In the genomic region with DNA sequence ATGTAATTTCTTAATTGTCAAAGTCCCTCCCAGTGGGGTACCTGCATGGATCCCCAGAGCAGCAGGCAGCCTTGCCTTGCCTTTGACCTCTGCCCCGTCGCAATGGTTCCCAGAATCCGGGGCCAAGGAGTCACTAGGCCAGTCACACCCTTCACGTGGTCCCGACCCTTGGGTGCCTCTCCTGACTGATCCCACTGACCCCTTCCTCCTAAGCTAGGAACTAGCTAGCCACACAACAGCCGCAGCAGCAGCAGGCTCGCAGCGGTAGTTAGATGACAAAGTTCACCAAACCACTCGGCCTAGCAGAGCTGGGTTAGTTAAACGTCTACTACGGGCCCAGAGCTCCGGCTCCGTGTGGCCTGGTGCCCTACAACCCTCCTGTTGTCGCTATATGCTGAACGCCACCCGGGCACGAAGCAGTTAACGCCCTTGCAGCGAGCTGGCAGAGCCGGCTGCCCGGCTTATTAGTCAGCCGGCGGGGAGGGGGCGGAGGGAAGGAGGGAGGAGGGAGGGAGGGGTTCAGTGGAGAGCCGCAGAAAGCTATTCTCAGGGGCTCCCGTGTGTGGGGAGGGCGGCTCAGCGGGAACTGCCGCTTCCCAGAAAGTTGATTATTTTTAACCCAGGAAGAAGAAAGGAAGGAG, we compare ENCODE assay signal across 8 mouse cellular contexts.
DNase-seq lines count a peak whose midpoint lies in the region; ATAC-seq and TF ChIP-seq lines count a peak whose summit lies in the region.

No protein-coding gene starts in this region.

- peak overlapping the region; percentile 56 for H3K9ac ChIP-seq in heart, embryonic 15.5 days
- peak overlapping the region; percentile 34; the same call in 1 of the 2 replicates for H3K9ac ChIP-seq in liver, embryonic 13.5 days

- WGBS in forebrain, embryonic 10.5 days: 1% methylated on average over 29 of the region's 29 CpGs
- WGBS in heart, embryonic 15.5 days: under 1% methylated on average over 29 of the region's 29 CpGs
- WGBS in liver, embryonic 13.5 days (ENCODE audit: insufficient replicate concordance): under 1% methylated on average over 29 of the region's 29 CpGs

- TF ChIP-seq CTCF in brain, embryonic 14.5 days (IDR thresholded peaks at IDR 0.05; ENCODE audit: borderline replicate concordance, extremely low read depth, insufficient read depth, insufficient read length): no peak

- no peaks in the 10 kb centered on the region for H3K36me3 ChIP-seq in forebrain, embryonic 10.5 days (replicated peaks)
- H3K36me3 ChIP-seq in heart, embryonic 15.5 days: no peaks in the 10 kb centered on the region
- no peaks in the 10 kb centered on the region for H3K36me3 ChIP-seq in liver, embryonic 13.5 days

- H3K27ac ChIP-seq in forebrain, embryonic 10.5 days: peak overlapping the region; percentile 99
- H3K27ac ChIP-seq in heart, embryonic 15.5 days: peak overlapping the region; percentile 94
- peak overlapping the region; percentile 86 for H3K27ac ChIP-seq in liver, embryonic 13.5 days

- DNase-seq in brain, embryonic 14.5 days (ENCODE audit: low read depth): peak; percentile 99
- DNase-seq in forebrain, embryonic 10.5 days (ENCODE audit: extremely low spot score, low spot score): peak; percentile 95
- peak; percentile 96 for DNase-seq in kidney, postnatal 10 days
- DNase-seq in liver, embryonic 13.5 days: peak; percentile 38
- DNase-seq in neural tube, embryonic 10.5 days (ENCODE audit: extremely low spot score, low spot score): peak; percentile 94
- DNase-seq in thymus, postnatal 25 days: peak; percentile 45

- peak; percentile 81 for ATAC-seq in CD4-positive, CD25-positive, alpha-beta regulatory T cell, adult 4 months
- ATAC-seq in heart, embryonic 15.5 days (replicated peaks; ENCODE audit: insufficient number of reproducible peaks, insufficient read depth, low FRiP score, low read depth): peak; percentile 71
- peak; percentile 48 for ATAC-seq in liver, embryonic 13.5 days (ENCODE audit: low read depth)

- peaks cover 94% of the 10 kb centered on the region for H3K4me1 ChIP-seq in forebrain, embryonic 10.5 days
- peaks cover 79% of the 10 kb centered on the region for H3K4me1 ChIP-seq in heart, embryonic 15.5 days (replicated peaks)
- peaks cover 70% of the 10 kb centered on the region for H3K4me1 ChIP-seq in liver, embryonic 13.5 days (replicated peaks)

- peak overlapping the region; percentile 49 for H3K4me3 ChIP-seq in forebrain, embryonic 10.5 days
- peak overlapping the region; percentile 26 for H3K4me3 ChIP-seq in heart, embryonic 15.5 days
- H3K4me3 ChIP-seq in liver, embryonic 13.5 days (replicated peaks): peak overlapping the region; percentile 31

- H3K27me3 ChIP-seq in forebrain, embryonic 10.5 days (ENCODE audit: poor library complexity, severe bottlenecking): no peaks in the 10 kb centered on the region
- H3K27me3 ChIP-seq in heart, embryonic 15.5 days: no peaks in the 10 kb centered on the region
- peaks cover 51% of the 10 kb centered on the region for H3K27me3 ChIP-seq in liver, embryonic 13.5 days

- peak overlapping the region; percentile 60 for H3K4me2 ChIP-seq in heart, embryonic 15.5 days
- H3K4me2 ChIP-seq in liver, embryonic 13.5 days: peak overlapping the region; percentile 66

- TF ChIP-seq POLR2A in brain, embryonic 14.5 days (IDR thresholded peaks at IDR 0.05; ENCODE audit: borderline replicate concordance, extremely low read depth, insufficient read depth, insufficient read length, poor library complexity, severe bottlenecking): 0 out of 2 replicates have a peak, but pooled peaks have one; percentile 29

- no peaks in the 10 kb centered on the region for H3K9me3 ChIP-seq in forebrain, embryonic 10.5 days
- H3K9me3 ChIP-seq in heart, embryonic 15.5 days (replicated peaks): no peaks in the 10 kb centered on the region
- no peaks in the 10 kb centered on the region for H3K9me3 ChIP-seq in liver, embryonic 13.5 days (replicated peaks)

Comparison
In these comparisons a context has a peak if more than half of its experiments do, and no peak if none do; other contexts are left out.
1. Peak in every context shown above with its lines: DNase-seq, ATAC-seq, H3K4me3 ChIP-seq and H3K27ac ChIP-seq.
2. DNase-seq: peak in every context shown above with its lines; median percentile 99 in brain, embryonic 14.5 days; 96 in kidney, postnatal 10 days; 95 in forebrain, embryonic 10.5 days; 94 in neural tube, embryonic 10.5 days; 45 in thymus, postnatal 25 days; 38 in liver, embryonic 13.5 days.